Mouse (Mus musculus) left cerebral cortex, adult 2 months (tissue): Measurements from ENCODE around the gene Trib3. TPM values are rescaled to one million over a fixed set of nuclear protein-coding genes. Genes with fewer than 3 reads are reported as not detected.
A peak's percentile ranks its signal among the peaks of the same experiment; 100 is the strongest.
"Not testable (repeated sequence)": the region's sequence is repeated elsewhere in the genome, so short reads cannot be mapped to it uniquely, and the experiment has no call there.

Experiments used
- DNase-seq, 2 experiments: peaks; one replicate each; pipeline ENCODE4 v3.0.0; 2021 to 2022; ENCODE audit warnings: low spot score in 2 of 2, mixed read lengths in 1 of 2; ENCODE audit errors: extremely low spot score in 1 of 2
- H3K27ac ChIP-seq: fragments of 200-600 bp; 2 replicates; pipeline ENCODE4 v1.8.1; 2022
- H3K4me3 ChIP-seq: fragments of 200-600 bp; 2 replicates; pipeline ENCODE4 v1.8.1; 2022
- CTCF ChIP-seq: fragments of 200-600 bp; IDR thresholded peaks from 2 replicates; pipeline ENCODE4 v1.8.1; 2022; ENCODE audit warnings: antibody characterized with exemption, mild to moderate bottlenecking, moderate library complexity
- intact Hi-C: fragments of 180-260 bp; cut with DNase I; formaldehyde crosslinking; loops from one replicate; pipeline ENCODE4 v1.15.1; 2025
- total RNA-seq, 2 experiments: library from RNA; stranded (reverse); gene quantifications; 2 replicates each; pipeline ENCODE4 v1.2.3; 2021

The Trib3 gene
- total RNA-seq, 2 experiments from 2014 or later, result 0.84 to 1.1 TPM

DNA sequence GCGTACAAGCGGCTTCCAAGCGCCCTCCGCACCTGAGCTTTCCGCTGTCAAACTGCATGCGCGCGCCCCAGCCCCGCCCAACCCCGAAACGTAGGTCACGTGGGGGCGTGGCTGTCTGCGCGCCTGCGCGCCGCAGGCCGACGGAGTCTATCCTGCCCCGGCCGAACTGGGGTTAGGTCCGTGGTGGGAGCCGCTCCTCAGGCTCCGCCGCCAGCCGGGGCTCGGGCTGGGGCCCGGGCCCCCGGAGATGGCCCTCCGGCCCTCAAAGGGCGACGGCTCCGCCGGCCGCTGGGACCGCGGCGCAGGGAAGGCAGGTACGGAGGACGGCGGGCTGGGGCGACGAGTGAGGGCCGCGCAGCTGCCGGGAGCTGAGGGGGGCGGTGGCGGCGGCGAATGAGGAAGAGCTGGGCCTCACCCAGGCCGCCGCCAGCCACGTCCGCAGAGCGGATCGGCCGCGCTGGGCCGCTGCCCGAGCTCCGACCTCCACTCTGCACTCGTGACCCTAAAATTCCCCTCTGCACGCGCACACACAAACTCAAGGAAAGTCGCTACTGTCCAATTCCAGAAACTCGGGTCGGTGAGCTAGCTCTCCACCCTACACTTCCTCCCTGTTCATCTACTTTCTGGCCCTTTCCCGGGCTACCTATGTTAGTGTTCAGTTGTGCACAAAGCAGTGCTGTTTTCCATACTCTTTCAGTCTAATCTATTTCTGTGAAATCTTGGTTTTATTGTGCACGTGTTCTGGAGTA is 49.9 kb downstream of the Trib3 start, which contains the start of gene Tbc1d20:
TSS of gene Tbc1d20 (plus strand) at position 102 of the 749 bp plus-strand sequence.
- peak; percentile 89 to 92 for DNase-seq
- peak within 1 kb of the TSS; percentile 92 for H3K27ac ChIP-seq
- intact Hi-C loops, result no loop called here
- no peak for TF ChIP-seq CTCF
- peak within 1 kb of the TSS; percentile 87 for H3K4me3 ChIP-seq

DNA sequence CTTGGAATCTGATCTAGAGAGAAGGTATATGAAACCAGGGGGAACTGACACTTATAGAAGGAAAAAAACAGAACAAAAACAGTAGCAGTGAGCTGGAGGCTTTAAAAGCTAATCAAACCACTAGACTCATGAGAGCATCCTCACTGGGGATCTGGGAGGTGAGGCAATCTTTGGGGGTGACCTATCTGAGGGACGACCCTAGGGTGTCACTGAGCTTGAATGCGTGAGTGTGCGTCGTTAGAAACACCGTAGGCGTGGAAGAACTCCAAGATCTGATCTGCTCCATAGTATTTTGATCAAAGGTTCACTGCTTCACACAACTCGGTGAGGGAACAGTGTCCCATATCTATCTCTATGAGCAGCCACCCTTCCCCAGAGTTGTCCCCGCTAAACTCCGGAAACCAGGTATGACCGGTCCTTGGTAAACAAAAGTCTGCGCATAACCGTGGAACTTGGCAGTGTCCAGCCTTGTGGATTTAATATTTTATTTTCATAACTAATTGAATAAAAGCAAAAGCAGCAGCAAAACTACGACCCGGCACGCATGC is 50.6 kb downstream of the Trib3 start:
- intact Hi-C loops, result no loop called here

DNA sequence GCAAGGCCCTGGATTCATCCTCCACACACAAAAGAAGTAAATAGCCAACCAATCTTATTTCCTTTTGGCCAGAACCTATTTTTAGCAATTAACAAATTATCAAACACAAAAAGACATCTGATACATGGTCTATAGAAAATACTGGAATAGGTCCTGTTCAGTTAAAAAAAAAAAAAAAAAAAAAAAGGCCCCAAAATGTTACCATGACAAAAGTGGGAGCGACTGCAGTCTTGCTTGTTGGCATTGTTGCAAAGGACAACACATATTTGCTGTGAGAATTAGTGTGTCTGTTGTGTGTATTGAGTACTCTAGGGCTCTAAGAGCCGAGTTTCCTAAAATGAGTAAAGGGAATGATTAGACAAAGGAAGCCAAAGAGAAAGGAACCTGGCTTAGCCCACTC is 51.4 kb downstream of the Trib3 start:
- Histone ChIP-seq H3K27ac (no peak overlapping the region), H3K4me3 (no peak overlapping the region)
- intact Hi-C loops, result no loop called here
- no peak for TF ChIP-seq CTCF
- DNase-seq, result no peak

More for the DNA sequence above, 50.6 kb downstream of the Trib3 start:
- no peak for DNase-seq
- no peak for TF ChIP-seq CTCF
- peak overlapping the region; percentile 87 for H3K4me3 ChIP-seq
- H3K27ac ChIP-seq, result peak overlapping the region; percentile 92

DNA sequence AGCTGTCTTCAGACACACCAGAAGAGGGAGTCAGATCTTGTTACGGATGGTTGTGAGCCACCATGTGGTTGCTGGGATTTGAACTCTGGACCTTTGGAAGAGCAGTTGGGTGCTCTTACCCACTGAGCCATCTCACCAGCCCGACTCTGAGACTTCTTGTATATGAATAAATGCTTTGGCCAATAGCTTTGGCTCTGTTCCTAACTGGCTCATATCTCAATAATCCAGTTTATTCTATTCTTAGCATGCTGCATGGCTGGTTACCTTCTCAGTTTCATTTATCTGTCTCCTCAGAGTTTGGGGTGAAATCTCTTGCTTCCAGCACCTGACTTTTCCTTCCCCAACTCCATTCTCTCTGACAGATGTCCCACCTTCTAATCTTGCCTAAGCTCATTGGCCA is 54.2 kb downstream of the Trib3 start:
- intact Hi-C loops, result loop anchor here (5.0 kb wide), 1 partner anchor 177 kb away; no protein-coding TSS in a partner anchor

DNA sequence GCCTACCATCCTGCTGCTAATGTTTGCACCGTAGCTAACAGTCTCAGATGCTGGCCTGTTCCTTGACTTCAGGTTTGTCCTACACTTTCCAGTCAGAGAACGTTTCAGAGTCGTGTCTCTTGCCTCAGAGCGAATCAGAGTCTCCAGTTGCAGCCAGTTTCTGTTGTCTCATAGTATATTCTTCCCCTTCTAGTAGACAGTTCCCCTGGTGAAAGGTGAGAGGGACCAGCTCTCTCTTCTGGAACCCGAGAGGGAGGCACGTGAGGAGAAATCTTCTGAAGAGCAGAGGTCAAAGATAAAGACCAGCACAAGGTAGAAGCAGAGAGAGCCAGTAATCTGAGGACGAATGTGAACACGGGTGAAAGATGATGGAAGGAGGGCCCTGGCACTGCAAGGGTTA is 55.8 kb downstream of the Trib3 start:
- intact Hi-C loops, result loop anchor here (5.0 kb wide), 1 partner anchor 176 kb away; no protein-coding TSS in a partner anchor
- TF ChIP-seq CTCF, result no peak

More for the DNA sequence above, 54.2 kb downstream of the Trib3 start:
- H3K27ac ChIP-seq, DNase-seq, H3K4me3 ChIP-seq: not testable (repeated sequence)

DNA sequence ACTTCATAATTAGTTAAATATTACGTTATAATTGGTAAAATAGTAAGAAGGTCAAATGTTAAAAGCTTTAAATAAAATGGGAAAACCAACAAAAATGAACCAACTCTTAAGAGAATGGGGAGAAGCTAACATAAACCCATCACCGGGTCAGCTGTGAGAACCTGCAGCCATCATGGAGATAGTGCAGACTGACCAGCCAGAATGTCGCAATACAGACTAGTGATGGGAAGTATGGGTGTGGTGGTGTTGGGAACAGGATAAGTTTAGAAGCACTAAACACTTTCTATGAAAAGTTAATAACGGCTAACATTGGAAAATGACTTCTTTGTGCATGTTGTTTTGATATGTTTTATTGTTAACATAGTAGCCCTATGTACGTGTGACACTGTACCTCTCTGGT is 56.3 kb downstream of the Trib3 start:
- no peak for DNase-seq
- H3K4me3 ChIP-seq, result no peak overlapping the region
- intact Hi-C loops, result loop anchor here (5.0 kb wide), 1 partner anchor 175 kb away; no protein-coding TSS in a partner anchor
- no peak overlapping the region for H3K27ac ChIP-seq
- TF ChIP-seq CTCF, result no peak

More for the DNA sequence above, 55.8 kb downstream of the Trib3 start:
- Histone ChIP-seq H3K4me3 (no peak overlapping the region), H3K27ac (no peak overlapping the region)
- no peak for DNase-seq

Other genes with a start within 250 kb of the Trib3 start
- gene Srxn1, start 238.5 kb downstream of the Trib3 start, total RNA-seq, result 100 to 1,000 TPM in 1 of 2 experiments, 10 to 100 TPM in 1; 98.3 to 114 TPM
- 1 to 10 TPM; 1.6 to 2.4 TPM for gene Tcf15, start 200.5 kb downstream of the Trib3 start, total RNA-seq
- 100 to 1,000 TPM in 1 of 2 experiments, 10 to 100 TPM in 1; 98.0 to 104 TPM for gene Csnk2a1, start 117.2 kb downstream of the Trib3 start, total RNA-seq
- gene Tbc1d20, start 50.2 kb downstream of the Trib3 start, total RNA-seq, result 10 to 100 TPM; 54.0 to 57.1 TPM
- 100 to 1,000 TPM; 111 to 117 TPM for gene Rbck1, start 11.4 kb downstream of the Trib3 start, total RNA-seq
- gene Nrsn2, start 32.6 kb upstream of the Trib3 start, total RNA-seq, result 10 to 100 TPM; 74.6 to 90.8 TPM
- gene Sox12, start 54.0 kb upstream of the Trib3 start, total RNA-seq, result 10 to 100 TPM; 12.8 to 15.7 TPM
- gene Zcchc3, start 71.0 kb upstream of the Trib3 start, total RNA-seq, result 1 to 10 TPM; 8.5 to 9.9 TPM
- 1 to 10 TPM; 2.4 to 3.0 TPM for gene 6820408C15Rik, start 71.6 kb upstream of the Trib3 start, total RNA-seq
- not detected for gene Defb23, start 120.6 kb upstream of the Trib3 start, total RNA-seq
- gene Defb20, start 133.0 kb upstream of the Trib3 start, total RNA-seq, result not detected
- gene Defb22, start 146.1 kb upstream of the Trib3 start, total RNA-seq, result not detected
- gene Defb26, start 167.7 kb upstream of the Trib3 start, total RNA-seq, result not detected
- gene Defb28, start 174.2 kb upstream of the Trib3 start, total RNA-seq, result not detected
- gene Defb29, start 196.1 kb upstream of the Trib3 start, total RNA-seq, result not detected
- not detected for gene Gm17416, start 225.3 kb upstream of the Trib3 start, total RNA-seq
- not detected for gene Defb21, start 228.7 kb upstream of the Trib3 start, total RNA-seq
- gene Defb19, start 236.3 kb upstream of the Trib3 start, total RNA-seq, result not detected